Mouse (Mus musculus) thymus, postnatal 10 days (tissue): ENCODE results near the gene Wdr24.
A peak's percentile ranks its signal among the peaks of the same experiment; 100 is the strongest.
"Not testable (repeated sequence)": the region's sequence is repeated elsewhere in the genome, so short reads cannot be mapped to it uniquely, and the experiment has no call there.

Experiments used
- DNase-seq, 2 experiments: peaks; one replicate each; pipeline ENCODE4 v3.0.0; 2021; ENCODE audit warnings: low spot score in 2 of 2

Wdr24 gene

GRCm38 (mm10) chr17:25807452-25807851 is 16.0 kb upstream of the Wdr24 start:
- DNase-seq: not testable (repeated sequence)

- no peak for DNase-seq
Measured at GRCm38 (mm10) chr17:25808028-25808427, 15.4 kb upstream of the Wdr24 start.

GRCm38 (mm10) chr17:25808789-25809605 is 14.4 kb upstream of the Wdr24 start, which contains the start of gene Fbxl16:
Gene Fbxl16, plus strand, starts transcription at chr17:25809085.
- no peak for DNase-seq

GRCm38 (mm10) chr17:25809606-25810340 is 13.7 kb upstream of the Wdr24 start:
- DNase-seq: no peak

GRCm38 (mm10) chr17:25810890-25811289 is 12.5 kb upstream of the Wdr24 start:
- DNase-seq: no peak

- peak in 1 of 2 experiments; percentile 82 for DNase-seq
Measured at GRCm38 (mm10) chr17:25813471-25813870, 10.0 kb upstream of the Wdr24 start.

GRCm38 (mm10) chr17:25817662-25818061 is 5.8 kb upstream of the Wdr24 start:
- DNase-seq: no peak

GRCm38 (mm10) chr17:25818851-25819780 is 4.3 kb upstream of the Wdr24 start:
- DNase-seq: no peak

- DNase-seq: no peak
Measured at GRCm38 (mm10) chr17:25824362-25825142, 1.1 kb downstream of the Wdr24 start.

GRCm38 (mm10) chr17:25825311-25825710 is 1.9 kb downstream of the Wdr24 start:
- DNase-seq: no peak

GRCm38 (mm10) chr17:25825984-25826570 is 2.6 kb downstream of the Wdr24 start:
- no peak for DNase-seq

- no peak for DNase-seq
Measured at GRCm38 (mm10) chr17:25827011-25827410, 3.6 kb downstream of the Wdr24 start.

- no peak for DNase-seq
Measured at GRCm38 (mm10) chr17:25827546-25828222, 4.3 kb downstream of the Wdr24 start.

GRCm38 (mm10) chr17:25828223-25828594 is 4.8 kb downstream of the Wdr24 start:
- DNase-seq: no peak

GRCm38 (mm10) chr17:25828712-25829557 is 5.5 kb downstream of the Wdr24 start, which contains the start of gene Jmjd8:
Gene Jmjd8, plus strand, starts transcription at chr17:25828867.
- DNase-seq: peak; percentile 66 to 68

- no peak for DNase-seq
Measured at GRCm38 (mm10) chr17:25829558-25830017, 6.2 kb downstream of the Wdr24 start.

- DNase-seq: no peak
Measured at GRCm38 (mm10) chr17:25830200-25830753, 6.8 kb downstream of the Wdr24 start.

GRCm38 (mm10) chr17:25830806-25831431 is 7.5 kb downstream of the Wdr24 start:
- no peak for DNase-seq
